Mouse (Mus musculus) kidney, adult 2 months (tissue): Measurements from ENCODE around the gene Atg5.

ENCODE experiments used
- CTCF ChIP-seq: fragments of 200-500 bp; conservative IDR thresholded peaks from 2 replicates; pipeline ENCODE4 v1.5.1; 2011; ENCODE audit warnings: low read depth, mild to moderate bottlenecking, control low read depth, low read length, moderate library complexity, mixed read lengths; ENCODE audit not compliant: insufficient read depth, insufficient read length
- POLR2A ChIP-seq: fragments of 200-500 bp; IDR thresholded peaks from one replicate; pipeline ENCODE4 v1.6.1; 2011; ENCODE audit warnings: low read depth, low read length, control low read depth

DNA sequence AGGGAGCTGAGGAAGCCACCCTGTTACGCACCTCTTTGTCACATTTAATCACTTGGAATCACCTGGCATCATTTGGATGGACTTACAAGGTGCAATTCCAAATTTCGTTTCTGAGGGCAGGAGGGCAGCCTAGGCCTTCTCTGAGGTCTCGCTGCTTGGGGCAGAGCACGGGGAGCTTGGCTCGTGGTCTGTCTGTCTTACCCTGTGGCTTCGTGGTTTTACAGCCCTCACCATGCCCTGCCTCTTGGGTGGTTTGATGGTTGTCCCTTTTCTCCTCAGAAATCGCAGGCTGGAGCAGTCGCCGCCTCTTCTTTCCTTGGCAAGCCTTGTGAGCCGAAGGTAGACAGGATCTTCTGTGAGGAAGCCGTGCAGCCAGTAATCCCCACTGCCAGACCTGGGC, 141.8 kb downstream of the Atg5 start:
- TF ChIP-seq POLR2A (no peak), CTCF (no peak)
